Mouse (Mus musculus) CH12.LX (cell line): Measurements from ENCODE around the gene Rbm6.

Experiments used
- CTCF ChIP-seq, 2 experiments: IDR thresholded peaks in 1 of 2; conservative IDR thresholded peaks in 1 of 2; 2 replicates each; pipeline ENCODE4 v1.5.1; 2011 to 2012; ENCODE audit warnings: low read depth in 2 of 2, low read length in 2 of 2, improper control_type of control experiment in 1 of 2, inconsistent platforms in 1 of 2, mild to moderate bottlenecking in 1 of 2, moderate library complexity in 1 of 2
- ELF1 ChIP-seq: IDR thresholded peaks from 2 replicates; pipeline ENCODE4 v1.6.1; 2014; ENCODE audit warnings: low read depth, mild to moderate bottlenecking, inconsistent platforms, low read length, improper control_type of control experiment
- ETS1 ChIP-seq: conservative IDR thresholded peaks from 2 replicates; pipeline ENCODE4 v1.6.1; 2012; ENCODE audit warnings: low read depth, mild to moderate bottlenecking, inconsistent platforms, low read length, improper control_type of control experiment, moderate library complexity
- JUND ChIP-seq: conservative IDR thresholded peaks from 2 replicates; pipeline ENCODE4 v1.6.1; 2011; ENCODE audit warnings: low read depth, low read length, improper control_type of control experiment
- MAFK ChIP-seq: IDR thresholded peaks from 2 replicates; pipeline ENCODE4 v1.6.1; 2011; ENCODE audit warnings: low read length, improper control_type of control experiment; ENCODE audit not compliant: insufficient replicate concordance
- MAX ChIP-seq: IDR thresholded peaks from 2 replicates; pipeline ENCODE4 v1.6.1; 2011; ENCODE audit warnings: low read length, improper control_type of control experiment
- NELFE ChIP-seq: IDR thresholded peaks from 2 replicates; pipeline ENCODE4 v1.6.1; 2011; ENCODE audit warnings: low read depth, low read length, improper control_type of control experiment
- NRF1 ChIP-seq: IDR thresholded peaks from 2 replicates; pipeline ENCODE4 v1.6.1; 2014; ENCODE audit warnings: low read depth, mild to moderate bottlenecking, inconsistent platforms, low read length, improper control_type of control experiment, moderate library complexity
- POLR2A ChIP-seq: IDR thresholded peaks from 2 replicates; pipeline ENCODE4 v1.6.1; 2011; ENCODE audit warnings: low read depth, mild to moderate bottlenecking, improper control_type of control experiment, low read length
- RCOR1 ChIP-seq: conservative IDR thresholded peaks from 2 replicates; pipeline ENCODE4 v1.6.1; 2012; ENCODE audit warnings: low read depth, mild to moderate bottlenecking, inconsistent platforms, low read length, improper control_type of control experiment
- SIN3A ChIP-seq: IDR thresholded peaks from 2 replicates; pipeline ENCODE4 v1.6.1; 2012; ENCODE audit warnings: low read length, improper control_type of control experiment, inconsistent platforms
- USF2 ChIP-seq: conservative IDR thresholded peaks from 2 replicates; pipeline ENCODE4 v1.6.1; 2011; ENCODE audit warnings: low read depth, low read length, improper control_type of control experiment

DNA sequence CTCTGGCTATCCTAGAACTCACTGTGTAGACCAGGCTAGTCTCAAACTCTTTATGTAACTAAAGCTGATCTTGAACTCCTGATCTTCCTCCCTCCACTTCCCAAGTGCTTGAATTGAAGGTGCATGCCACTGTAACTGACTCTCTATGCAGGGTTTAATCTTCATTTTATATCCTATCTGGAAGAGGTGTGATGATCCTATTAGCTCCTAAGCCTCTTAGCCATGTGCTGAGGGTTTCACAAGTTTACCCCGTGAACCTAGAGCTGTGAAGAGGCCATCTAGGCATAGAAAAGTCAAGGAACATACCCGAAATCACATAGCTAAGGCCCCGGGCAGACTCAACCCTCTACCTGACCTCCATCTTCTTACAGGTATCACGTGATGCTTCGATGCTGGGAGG lies 46.4 kb upstream of the Rbm6 start:
- TF ChIP-seq RCOR1: no peak
- no peak for TF ChIP-seq CTCF (conservative IDR thresholded peaks at IDR 0.05 in 1 of 2, IDR thresholded peaks at IDR 0.05 in 1 of 2; ENCODE audit: low read depth in 2 of 2, low read length in 2 of 2)
- no peak for TF ChIP-seq POLR2A
- TF ChIP-seq JUND: no peak
- no peak for TF ChIP-seq MAFK
- TF ChIP-seq NRF1: no peak
- TF ChIP-seq NELFE: no peak
- TF ChIP-seq SIN3A: no peak
- no peak for TF ChIP-seq ELF1
- TF ChIP-seq MAX: no peak
- TF ChIP-seq ETS1: no peak
- no peak for TF ChIP-seq USF2
